Mouse (Mus musculus): ENCODE measurements at regions not wholly inside any gene's neighbourhood (a gene's known extent, or its start where the extent isn't known, plus 50 kb on each side); places are given as distances from the start of the nearest gene placed in this dataset.

GRCm38 (mm10) chr5:118815783-118816182 lies 255.3 kb downstream of the Med13l start:
- TF ChIP-seq CTCF (conservative IDR thresholded peaks at IDR 0.05; ENCODE audit: low read length) (no peak), NANOG (IDR thresholded peaks at IDR 0.05; ENCODE audit: borderline replicate concordance, low read length) (no peak), POU5F1 (IDR thresholded peaks at IDR 0.05; ENCODE audit: borderline replicate concordance, low read length) (peak; percentile 85; the same call in 1 of the 2 replicates)
